In genomic region chr3:88553880-88554586, GRCm38 (mm10) we compare ENCODE assay signal across 9 mouse cellular contexts. TPM values are rescaled to one million over a fixed set of nuclear protein-coding genes. Genes with fewer than 3 reads are reported as not detected.
DNase-seq lines count a peak whose midpoint lies in the region; ATAC-seq and TF ChIP-seq lines count a peak whose summit lies in the region.
"Had no signal": no experiment of that assay in that cellular context is flagged by ENCODE, and none has a peak within 500 bp of the region (broad histone marks: within the 10 kb centered on the region; RNA-seq: fewer than 3 reads in every experiment).

No protein-coding gene starts in this region.

- peaks cover 51% of the 10 kb centered on the region for H3K36me3 ChIP-seq in heart, embryonic 10.5 days
- H3K36me3 ChIP-seq in erythroblast, embryonic 14.5 days (ENCODE audit: control insufficient read depth) = peaks cover 42% of the 10 kb centered on the region
- peaks cover 27% of the 10 kb centered on the region for H3K36me3 ChIP-seq in hindbrain, postnatal 0 days (ENCODE audit: insufficient read depth, low read length)
- H3K36me3 ChIP-seq in liver, embryonic 16.5 days (ENCODE audit: control insufficient read depth, insufficient read depth) = peaks cover 7% of the 10 kb centered on the region

- peak; percentile 86 for DNase-seq in heart, embryonic 10.5 days (ENCODE audit: low spot score)
- no peak for DNase-seq in heart, adult 11 months
- peak; percentile 80 for DNase-seq in R1 (ENCODE audit: low read depth, low spot score)
- peak; percentile 70 for DNase-seq in hindbrain, postnatal 0 days (ENCODE audit: low spot score)
- DNase-seq in right cerebral cortex, adult 2 months (ENCODE audit: low spot score in 2 of 2) = peak; percentile 55
- DNase-seq in adrenal gland, postnatal 14 days = no peak

- H3K27me3 ChIP-seq in heart, embryonic 10.5 days (ENCODE audit: insufficient read depth, poor library complexity, severe bottlenecking) = no peaks in the 10 kb centered on the region
- no peaks in the 10 kb centered on the region for H3K27me3 ChIP-seq in erythroblast, embryonic 14.5 days (ENCODE audit: control insufficient read depth)
- H3K27me3 ChIP-seq in hindbrain, postnatal 0 days (ENCODE audit: insufficient read depth, low read length) = no peaks in the 10 kb centered on the region
- H3K27me3 ChIP-seq in liver, embryonic 16.5 days (ENCODE audit: control insufficient read depth, insufficient read depth, low read depth, low read length) = no peaks in the 10 kb centered on the region

- H3K27ac ChIP-seq in heart, embryonic 10.5 days = peak overlapping the region; percentile 98
- H3K27ac ChIP-seq in hindbrain, postnatal 0 days = peak overlapping the region; percentile 97
- H3K27ac ChIP-seq in liver, embryonic 16.5 days (ENCODE audit: low read length) = peak overlapping the region; percentile 92

- peak overlapping the region; percentile 94 for H3K4me3 ChIP-seq in heart, embryonic 10.5 days
- peak overlapping the region; percentile 77 for H3K4me3 ChIP-seq in erythroblast, embryonic 14.5 days (replicated peaks)
- H3K4me3 ChIP-seq in hindbrain, postnatal 0 days (ENCODE audit: low read length) = peak overlapping the region; percentile 92
- H3K4me3 ChIP-seq in liver, embryonic 16.5 days (ENCODE audit: low read depth, low read length) = peak overlapping the region; percentile 95

- H3K4me2 ChIP-seq in hindbrain, postnatal 0 days (ENCODE audit: low read depth, low read length) = peak overlapping the region; percentile 91
- peak overlapping the region; percentile 99 for H3K4me2 ChIP-seq in liver, embryonic 16.5 days (ENCODE audit: low read depth, low read length)

- peaks cover 37% of the 10 kb centered on the region for H3K4me1 ChIP-seq in heart, embryonic 10.5 days
- H3K4me1 ChIP-seq in erythroblast, embryonic 14.5 days (ENCODE audit: control insufficient read depth) = peaks cover 60% of the 10 kb centered on the region
- 0 out of 2 replicates have a peak, but pooled peaks cover 5% of the 10 kb centered on the region for H3K4me1 ChIP-seq in hindbrain, postnatal 0 days (ENCODE audit: insufficient read depth, low read length)
- H3K4me1 ChIP-seq in liver, embryonic 16.5 days (ENCODE audit: control insufficient read depth, low read depth, low read length) = peaks cover 30% of the 10 kb centered on the region

- ATAC-seq in hindbrain, postnatal 0 days = peak; percentile 51
- ATAC-seq in liver, embryonic 16.5 days (ENCODE audit: low read depth) = peak; percentile 7

- H3K9me3 ChIP-seq in heart, embryonic 10.5 days = no peaks in the 10 kb centered on the region
- no peaks in the 10 kb centered on the region for H3K9me3 ChIP-seq in erythroblast, embryonic 14.5 days (ENCODE audit: control insufficient read depth, low read length)
- H3K9me3 ChIP-seq in hindbrain, postnatal 0 days (ENCODE audit: low read length) = no peaks in the 10 kb centered on the region
- H3K9me3 ChIP-seq in liver, embryonic 16.5 days (replicated peaks; ENCODE audit: control insufficient read depth, low read length) = no peaks in the 10 kb centered on the region

- under 1% methylated on average over 41 of the region's 41 CpGs for WGBS in heart, embryonic 10.5 days
- 1% methylated on average over 30 of the region's 41 CpGs for WGBS in hindbrain, postnatal 0 days
- whole genome bisulfite sequencing in liver, embryonic 16.5 days (ENCODE audit: insufficient replicate concordance) = under 1% methylated on average over 39 of the region's 41 CpGs

- peak overlapping the region; percentile 96 for H3K9ac ChIP-seq in hindbrain, postnatal 0 days (replicated peaks; ENCODE audit: low read length)
- H3K9ac ChIP-seq in liver, embryonic 16.5 days (ENCODE audit: low read depth, low read length) = peak overlapping the region; percentile 92

- TF ChIP-seq CTCF in hindbrain, postnatal 0 days (IDR thresholded peaks at IDR 0.05; ENCODE audit: low read depth) = peak; percentile 28

RNA-seq across cellular contexts. Expression of gene Ubqln4, which starts 0.5 kb away (rescaled TPM):
- polyA plus RNA-seq in heart, embryonic 10.5 days (2016; fragmentation: Nextera tagmentation; extraction: Ambion mirVana) = 49.5 and 62.2 TPM in 2 replicates
- 2.6 and 3.1 TPM in 2 replicates for polyA plus RNA-seq in erythroblast, embryonic 14.5 days (2012)
- 119 and 131 TPM in 2 replicates for total RNA-seq in hindbrain, postnatal 0 days (2014; rRNA removed)
- polyA plus RNA-seq in hindbrain, postnatal 0 days (2015; fragmentation: Nextera tagmentation; extraction: Ambion mirVana) = 29.4 and 29.8 TPM in 2 replicates
- 14.8 and 16.4 TPM in 2 replicates for polyA plus RNA-seq in liver, embryonic 16.5 days (2015; fragmentation: Nextera tagmentation; extraction: Ambion mirVana)
- total RNA-seq in adrenal gland, postnatal 14 days (2021) = 70.3 and 75.3 TPM in 2 replicates

RNA-seq across cellular contexts. Expression of gene Lamtor2, which starts 1.2 kb away (rescaled TPM):
- polyA plus RNA-seq in heart, embryonic 10.5 days (2016; fragmentation: Nextera tagmentation; extraction: Ambion mirVana) = 154 and 190 TPM in 2 replicates
- polyA plus RNA-seq in erythroblast, embryonic 14.5 days (2012) = 7.4 and 12.2 TPM in 2 replicates
- total RNA-seq in hindbrain, postnatal 0 days (2014; rRNA removed) = 45.1 and 59.2 TPM in 2 replicates
- 189 and 198 TPM in 2 replicates for polyA plus RNA-seq in hindbrain, postnatal 0 days (2015; fragmentation: Nextera tagmentation; extraction: Ambion mirVana)
- polyA plus RNA-seq in liver, embryonic 16.5 days (2015; fragmentation: Nextera tagmentation; extraction: Ambion mirVana) = 98.6 and 107 TPM in 2 replicates
- total RNA-seq in adrenal gland, postnatal 14 days (2021) = 133 and 138 TPM in 2 replicates

RNA-seq across cellular contexts. Expression of gene Rab25, which starts 5.9 kb away (rescaled TPM):
- 1.1 and 1.6 TPM in 2 replicates for polyA plus RNA-seq in heart, embryonic 10.5 days (2016; fragmentation: Nextera tagmentation; extraction: Ambion mirVana)
- polyA plus RNA-seq in erythroblast, embryonic 14.5 days (2012) = not detected in 2 replicates
- total RNA-seq in hindbrain, postnatal 0 days (2014; rRNA removed) = not detected in 2 replicates
- polyA plus RNA-seq in hindbrain, postnatal 0 days (2015; fragmentation: Nextera tagmentation; extraction: Ambion mirVana) = 0.44 and 1.3 TPM in 2 replicates
- polyA plus RNA-seq in liver, embryonic 16.5 days (2015; fragmentation: Nextera tagmentation; extraction: Ambion mirVana) = 0.32 and 1.1 TPM in 2 replicates
- total RNA-seq in adrenal gland, postnatal 14 days (2021) = not detected in 2 replicates
- total RNA-seq: adrenal gland, postnatal 36 days had no signal

RNA-seq across cellular contexts. Expression of gene Ssr2, which starts 21.6 kb away (rescaled TPM):
- polyA plus RNA-seq in heart, embryonic 10.5 days (2016; fragmentation: Nextera tagmentation; extraction: Ambion mirVana) = 184 and 207 TPM in 2 replicates
- polyA plus RNA-seq in erythroblast, embryonic 14.5 days (2012) = 6.5 and 12.3 TPM in 2 replicates
- total RNA-seq in hindbrain, postnatal 0 days (2014; rRNA removed) = 247 and 307 TPM in 2 replicates
- 209 and 210 TPM in 2 replicates for polyA plus RNA-seq in hindbrain, postnatal 0 days (2015; fragmentation: Nextera tagmentation; extraction: Ambion mirVana)
- 171 and 190 TPM in 2 replicates for polyA plus RNA-seq in liver, embryonic 16.5 days (2015; fragmentation: Nextera tagmentation; extraction: Ambion mirVana)
- 222 and 252 TPM in 2 replicates for total RNA-seq in adrenal gland, postnatal 14 days (2021)

RNA-seq across cellular contexts. Expression of gene Mex3a, which starts 21.8 kb away (rescaled TPM):
- polyA plus RNA-seq in heart, embryonic 10.5 days (2016; fragmentation: Nextera tagmentation; extraction: Ambion mirVana) = 11.6 and 22.8 TPM in 2 replicates
- 0.01 and 0.02 TPM in 2 replicates for polyA plus RNA-seq in erythroblast, embryonic 14.5 days (2012)
- 52.3 and 54.5 TPM in 2 replicates for total RNA-seq in hindbrain, postnatal 0 days (2014; rRNA removed)
- 13.9 and 15.3 TPM in 2 replicates for polyA plus RNA-seq in hindbrain, postnatal 0 days (2015; fragmentation: Nextera tagmentation; extraction: Ambion mirVana)
- polyA plus RNA-seq in liver, embryonic 16.5 days (2015; fragmentation: Nextera tagmentation; extraction: Ambion mirVana) = 0.44 and 0.53 TPM in 2 replicates
- total RNA-seq in adrenal gland, postnatal 14 days (2021) = 4.2 and 4.4 TPM in 2 replicates

Comparison
In these comparisons a context has a peak if more than half of its experiments do, and no peak if none do; other contexts are left out.
1. DNase-seq: peak in heart, embryonic 10.5 days (single experiment), R1 (single experiment), hindbrain, postnatal 0 days (single experiment) and right cerebral cortex, adult 2 months (2 of 2); none in heart, adult 11 months (single experiment) and adrenal gland, postnatal 14 days (single experiment).
2. Peak in every context shown above with its lines, with median percentiles within 50 percentile points of each other: H3K27ac ChIP-seq and H3K4me3 ChIP-seq.